ENCODE assay signal across 5 mouse cellular contexts in genomic region chr2:27365296-27365695, GRCm38 (mm10).
"Had no signal": no experiment of that assay in that cellular context is flagged by ENCODE, and none has a peak within 500 bp of the region (broad histone marks: within the 10 kb centered on the region; RNA-seq: fewer than 3 reads in every experiment).

No protein-coding gene starts in this region.

- DNase-seq: kidney, postnatal 14 days; liver, embryonic 13.5 days; liver, postnatal 0 days; lung, postnatal 14 days; thymus, postnatal 14 days had no signal
